Mouse (Mus musculus): ENCODE results near the gene Otub2. TPM values are rescaled to one million over a fixed set of nuclear protein-coding genes. Genes with fewer than 3 reads are reported as not detected.

Gene Otub2
- polyA plus RNA-seq, 1 experiment from 2014 or later = 2.3 TPM

DNA sequence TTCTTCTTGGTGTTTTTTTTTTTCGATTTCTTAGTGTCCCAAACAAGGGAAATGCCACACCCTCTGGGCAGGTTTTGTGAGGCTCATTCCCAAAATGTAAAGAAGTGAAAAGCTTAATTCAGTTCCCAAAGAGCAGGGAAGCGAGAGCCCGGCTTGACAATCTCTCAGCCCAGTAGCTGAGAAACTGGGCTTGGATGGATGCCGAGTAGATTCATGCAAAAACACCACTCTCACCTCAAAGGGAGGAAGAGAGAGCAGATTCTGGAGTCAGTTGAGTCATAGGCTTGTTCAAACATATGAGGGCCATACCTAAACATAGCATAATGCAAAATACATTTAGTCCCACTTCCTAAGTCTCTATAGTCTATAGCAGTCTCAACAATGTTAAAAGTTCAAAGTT lies 8.3 kb upstream of the Otub2 start:
- Histone ChIP-seq H3K4me1 (replicated peaks; ENCODE audit: control insufficient read depth, insufficient read depth, low read length) (no peaks in the 10 kb centered on the region), H3K4me2 (replicated peaks; ENCODE audit: low read depth) (no peak overlapping the region), H3K9me3 (ENCODE audit: control insufficient read depth) (no peaks in the 10 kb centered on the region), H3K9ac (ENCODE audit: low read depth, low read length) (no peak overlapping the region), H3K27me3 (replicated peaks; ENCODE audit: control insufficient read depth, insufficient read depth, low read length) (no peaks in the 10 kb centered on the region), H3K4me3 (ENCODE audit: low read depth, low read length) (no peak overlapping the region), H3K27ac (ENCODE audit: low read depth, low read length) (no peak overlapping the region), H3K36me3 (ENCODE audit: control insufficient read depth, insufficient read depth) (no peaks in the 10 kb centered on the region)
- ATAC-seq = no peak
- WGBS = 74% methylated on average over 4 of the region's 4 CpGs
- TF ChIP-seq CTCF (IDR thresholded peaks at IDR 0.05; ENCODE audit: low read depth) = no peak

DNA sequence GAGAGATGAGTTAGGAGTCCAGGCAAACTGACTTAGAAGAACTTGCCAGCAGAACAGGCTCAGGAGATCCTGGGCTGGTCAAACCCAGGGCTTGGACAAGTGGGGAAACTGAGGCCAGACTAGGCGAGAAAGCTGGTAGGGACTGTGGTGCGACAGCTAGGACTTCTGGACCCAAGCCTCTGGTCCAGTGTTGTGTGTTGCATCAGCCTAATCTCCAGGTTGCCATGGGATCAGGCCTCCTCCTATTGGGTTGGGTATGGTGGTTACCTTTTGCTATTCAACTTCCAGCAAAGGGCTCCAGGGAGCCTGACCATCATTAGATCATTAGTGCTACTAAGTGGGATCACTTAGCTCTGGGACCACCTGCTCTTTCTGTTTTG lies 856 bp downstream of the Otub2 start:
- no peak for TF ChIP-seq CTCF (IDR thresholded peaks at IDR 0.05; ENCODE audit: low read depth)
- H3K4me3 ChIP-seq (ENCODE audit: low read depth, low read length) = peak overlapping the region; percentile 70
- 77% methylated on average over 2 of the region's 2 CpGs for WGBS
- peak overlapping the region; percentile 68; the same call in 1 of the 2 replicates for H3K9ac ChIP-seq (ENCODE audit: low read depth, low read length)
- H3K4me2 ChIP-seq (replicated peaks; ENCODE audit: low read depth) = peak overlapping the region; percentile 89
- no peak overlapping the region for H3K27ac ChIP-seq (ENCODE audit: low read depth, low read length)
- ATAC-seq = no peak
- no peaks in the 10 kb centered on the region for H3K9me3 ChIP-seq (ENCODE audit: control insufficient read depth)
- H3K36me3 ChIP-seq (ENCODE audit: control insufficient read depth, insufficient read depth) = no peaks in the 10 kb centered on the region
- H3K27me3 ChIP-seq (replicated peaks; ENCODE audit: control insufficient read depth, insufficient read depth, low read length) = no peaks in the 10 kb centered on the region
- peaks cover 10% of the 10 kb centered on the region for H3K4me1 ChIP-seq (replicated peaks; ENCODE audit: control insufficient read depth, insufficient read depth, low read length)

DNA sequence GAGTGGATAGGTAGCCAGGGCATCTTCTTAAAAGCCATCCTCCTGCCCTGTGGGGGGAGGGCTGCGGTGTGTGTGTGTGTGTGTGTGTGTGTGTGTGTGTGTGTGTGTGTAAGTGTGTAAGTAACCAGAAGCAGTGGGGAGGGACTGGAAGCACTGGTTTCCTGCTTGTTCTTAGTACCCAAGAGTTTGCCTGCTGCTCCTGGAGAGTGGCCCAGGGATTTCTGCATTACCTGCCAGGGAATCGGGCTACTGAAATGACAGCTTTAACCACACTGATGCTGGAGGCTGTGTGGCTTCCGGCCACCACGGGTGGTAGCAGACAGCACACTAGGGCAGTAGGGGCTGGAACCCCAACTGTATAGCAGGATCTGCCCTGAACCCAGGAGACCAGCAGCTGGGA lies 1.5 kb downstream of the Otub2 start:
- H3K4me3 ChIP-seq (ENCODE audit: low read depth, low read length) = no peak overlapping the region
- no peak overlapping the region for H3K9ac ChIP-seq (ENCODE audit: low read depth, low read length)
- ATAC-seq = no peak
- peaks cover 10% of the 10 kb centered on the region for H3K4me1 ChIP-seq (replicated peaks; ENCODE audit: control insufficient read depth, insufficient read depth, low read length)
- no peaks in the 10 kb centered on the region for H3K9me3 ChIP-seq (ENCODE audit: control insufficient read depth)
- H3K27me3 ChIP-seq (replicated peaks; ENCODE audit: control insufficient read depth, insufficient read depth, low read length) = no peaks in the 10 kb centered on the region
- no peak overlapping the region for H3K27ac ChIP-seq (ENCODE audit: low read depth, low read length)
- 68% methylated on average over 4 of the region's 4 CpGs for WGBS
- H3K36me3 ChIP-seq (ENCODE audit: control insufficient read depth, insufficient read depth) = no peaks in the 10 kb centered on the region
- H3K4me2 ChIP-seq (replicated peaks; ENCODE audit: low read depth) = no peak overlapping the region
- no peak for TF ChIP-seq CTCF (IDR thresholded peaks at IDR 0.05; ENCODE audit: low read depth)

DNA sequence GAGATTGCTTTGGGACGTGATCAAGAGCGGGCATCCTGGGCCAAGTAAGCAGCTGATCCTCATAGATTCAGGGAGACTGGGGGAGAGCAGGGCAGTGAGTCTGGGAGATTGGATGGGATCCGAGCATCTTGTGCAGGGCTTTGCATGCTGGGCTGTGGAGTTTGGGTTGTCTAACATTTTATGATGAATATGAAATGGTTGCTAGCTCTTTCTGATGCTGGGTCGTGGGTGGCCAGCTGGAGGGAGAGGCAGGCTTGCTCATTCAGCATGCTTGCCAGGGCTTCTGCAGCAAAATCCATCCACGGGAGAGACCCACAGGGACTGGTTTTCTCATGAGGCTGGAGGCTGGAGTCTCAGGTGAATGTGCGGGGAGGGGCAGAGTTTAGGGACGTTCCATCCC lies 2.6 kb downstream of the Otub2 start:
- no peak for TF ChIP-seq CTCF (IDR thresholded peaks at IDR 0.05; ENCODE audit: low read depth)
- Histone ChIP-seq H3K36me3 (ENCODE audit: control insufficient read depth, insufficient read depth) (no peaks in the 10 kb centered on the region), H3K9ac (ENCODE audit: low read depth, low read length) (no peak overlapping the region), H3K27me3 (replicated peaks; ENCODE audit: control insufficient read depth, insufficient read depth, low read length) (no peaks in the 10 kb centered on the region), H3K4me1 (replicated peaks; ENCODE audit: control insufficient read depth, insufficient read depth, low read length) (peaks cover 10% of the 10 kb centered on the region), H3K27ac (ENCODE audit: low read depth, low read length) (no peak overlapping the region), H3K4me2 (replicated peaks; ENCODE audit: low read depth) (no peak overlapping the region), H3K9me3 (ENCODE audit: control insufficient read depth) (no peaks in the 10 kb centered on the region), H3K4me3 (ENCODE audit: low read depth, low read length) (no peak overlapping the region)
- WGBS = 76% methylated on average over 7 of the region's 7 CpGs
- no peak for ATAC-seq

DNA sequence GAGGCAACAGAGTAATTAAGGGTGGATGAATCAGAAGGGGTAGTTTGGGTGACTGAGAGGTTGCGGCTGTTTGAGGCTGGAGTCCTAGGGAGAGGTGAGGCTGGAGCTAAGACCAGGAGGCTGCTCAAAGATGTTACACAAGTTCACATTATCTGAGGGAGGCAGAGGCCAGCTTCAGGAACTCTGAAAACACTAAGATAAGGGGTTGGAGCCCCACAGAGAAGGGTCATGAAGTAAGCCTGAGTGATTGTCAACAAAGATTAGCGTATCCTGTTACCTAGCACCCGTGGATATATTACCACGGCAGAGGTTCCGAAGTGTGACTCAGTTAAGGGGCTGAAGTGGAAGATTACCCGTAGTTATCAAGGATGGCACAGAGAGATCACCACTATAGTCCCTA lies 5.0 kb downstream of the Otub2 start:
- no peak overlapping the region for H3K27ac ChIP-seq (ENCODE audit: low read depth, low read length)
- no peaks in the 10 kb centered on the region for H3K36me3 ChIP-seq (ENCODE audit: control insufficient read depth, insufficient read depth)
- whole genome bisulfite sequencing = 22% methylated on average over 6 of the region's 6 CpGs
- H3K9ac ChIP-seq (ENCODE audit: low read depth, low read length) = no peak overlapping the region
- H3K4me1 ChIP-seq (replicated peaks; ENCODE audit: control insufficient read depth, insufficient read depth, low read length) = peaks cover 10% of the 10 kb centered on the region
- H3K27me3 ChIP-seq (replicated peaks; ENCODE audit: control insufficient read depth, insufficient read depth, low read length) = no peaks in the 10 kb centered on the region
- no peaks in the 10 kb centered on the region for H3K9me3 ChIP-seq (ENCODE audit: control insufficient read depth)
- ATAC-seq = no peak
- no peak overlapping the region for H3K4me2 ChIP-seq (replicated peaks; ENCODE audit: low read depth)
- TF ChIP-seq CTCF (IDR thresholded peaks at IDR 0.05; ENCODE audit: low read depth) = no peak
- no peak overlapping the region for H3K4me3 ChIP-seq (ENCODE audit: low read depth, low read length)

DNA sequence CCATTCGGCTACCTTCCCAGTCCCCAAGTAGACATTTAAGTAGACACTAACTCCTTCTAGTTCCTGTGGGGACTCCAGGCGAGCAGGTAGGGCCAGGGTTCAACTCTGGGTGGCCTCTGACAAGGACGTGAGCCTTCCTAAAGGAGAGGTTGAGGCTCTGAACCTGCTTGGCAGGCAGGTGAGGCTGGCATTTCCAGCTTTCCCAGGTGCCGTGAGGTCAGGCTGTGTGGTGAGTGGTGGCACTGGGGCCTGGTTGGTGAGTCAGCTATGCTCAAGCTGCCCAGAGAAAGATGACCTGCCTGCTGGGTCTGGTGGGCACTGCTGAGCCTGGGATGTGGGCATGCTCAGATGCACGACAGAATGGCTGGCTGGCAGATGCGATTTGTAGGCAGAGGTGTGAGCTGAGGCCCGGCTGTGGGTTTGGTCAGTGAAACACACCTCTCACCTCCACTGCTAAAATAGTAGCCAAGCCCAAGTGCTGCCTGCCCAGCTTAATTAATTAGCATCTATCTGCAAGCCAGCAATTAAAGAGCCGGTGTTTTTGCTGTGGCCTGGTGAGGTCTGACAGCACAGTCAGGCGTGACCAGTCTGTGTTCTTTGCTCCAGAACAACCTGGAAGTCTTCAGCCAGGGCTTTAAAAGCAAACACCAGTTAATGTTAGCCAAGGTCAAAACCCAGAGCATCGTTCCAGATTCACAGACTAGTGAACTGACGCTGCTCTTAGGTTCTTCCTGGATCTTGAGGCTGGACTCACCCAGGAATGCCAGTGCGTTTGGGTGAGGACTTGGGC lies 7.2 kb downstream of the Otub2 start:
- no peaks in the 10 kb centered on the region for H3K27me3 ChIP-seq (replicated peaks; ENCODE audit: control insufficient read depth, insufficient read depth, low read length)
- no peak for TF ChIP-seq CTCF (IDR thresholded peaks at IDR 0.05; ENCODE audit: low read depth)
- H3K27ac ChIP-seq (ENCODE audit: low read depth, low read length) = no peak overlapping the region
- H3K4me2 ChIP-seq (replicated peaks; ENCODE audit: low read depth) = no peak overlapping the region
- H3K9ac ChIP-seq (ENCODE audit: low read depth, low read length) = no peak overlapping the region
- H3K9me3 ChIP-seq (ENCODE audit: control insufficient read depth) = no peaks in the 10 kb centered on the region
- 0 out of 2 replicates have a peak, but pooled peaks cover 5% of the 10 kb centered on the region for H3K4me1 ChIP-seq (replicated peaks; ENCODE audit: control insufficient read depth, insufficient read depth, low read length)
- H3K4me3 ChIP-seq (ENCODE audit: low read depth, low read length) = no peak overlapping the region
- ATAC-seq = no peak
- H3K36me3 ChIP-seq (ENCODE audit: control insufficient read depth, insufficient read depth) = no peaks in the 10 kb centered on the region; the same call in 1 of the 2 replicates
- WGBS = 67% methylated on average over 12 of the region's 12 CpGs
